Mouse (Mus musculus) kidney, postnatal 14 days (tissue): ENCODE results near the gene Sh2b2.

ENCODE experiments used
- DNase-seq: peaks from one replicate; pipeline ENCODE4 v3.0.0; 2022; ENCODE audit warnings: mixed read lengths

Gene Sh2b2

GRCm38 (mm10) chr5:136179594-136179993 lies 66.8 kb downstream of the Sh2b2 start:
- DNase-seq = no peak

- DNase-seq = peak; percentile 77
Measured at GRCm38 (mm10) chr5:136173606-136174463, 72.5 kb downstream of the Sh2b2 start.

GRCm38 (mm10) chr5:136172939-136173338 lies 73.4 kb downstream of the Sh2b2 start:
- DNase-seq = no peak

- peak; percentile 12 for DNase-seq
Measured at GRCm38 (mm10) chr5:136171363-136172341, 74.7 kb downstream of the Sh2b2 start.

GRCm38 (mm10) chr5:136170512-136171362 lies 75.6 kb downstream of the Sh2b2 start, which contains the start of gene Orai2:
Gene Orai2 (minus strand): TSS chr5:136170713.
- DNase-seq = peak; percentile 88

GRCm38 (mm10) chr5:136169626-136170511 lies 76.5 kb downstream of the Sh2b2 start:
- DNase-seq = peak; percentile 39
